Mouse (Mus musculus) liver, embryonic 16.5 days (tissue): ENCODE measurements around the gene Sptlc3. TPM values are rescaled to one million over a fixed set of nuclear protein-coding genes. Genes with fewer than 3 reads are reported as not detected.

Source experiments
- ATAC-seq: fragments of 200-750 bp; cut with Nextera tagmentation; 2 replicates; pipeline ENCODE4 v1.8.0; 2017; ENCODE audit warnings: low read depth, mild to moderate bottlenecking, moderate number of reproducible peaks, moderate library complexity
- H3K27ac ChIP-seq: fragments of 300-500 bp; sonication (generic); 2 replicates; pipeline ENCODE4 v1.5.1; 2014; ENCODE audit warnings: mild to moderate bottlenecking, low read length
- H3K27me3 ChIP-seq: fragments of 300-500 bp; sonication (generic); 2 replicates; pipeline ENCODE4 v1.6.1; 2014; ENCODE audit warnings: low read depth, low read length, mixed read lengths; ENCODE audit not compliant: control insufficient read depth, insufficient read depth
- H3K36me3 ChIP-seq: fragments of 300-500 bp; sonication (generic); 2 replicates; pipeline ENCODE4 v1.6.1; 2014; ENCODE audit warnings: mild to moderate bottlenecking; ENCODE audit not compliant: control insufficient read depth, insufficient read depth
- H3K4me1 ChIP-seq: fragments of 300-500 bp; sonication (generic); 2 replicates; pipeline ENCODE4 v1.6.1; 2014; ENCODE audit warnings: low read depth, low read length, mixed read lengths; ENCODE audit not compliant: control insufficient read depth
- H3K4me2 ChIP-seq: fragments of 300-500 bp; sonication (generic); 2 replicates; pipeline ENCODE4 v1.6.1; 2014; ENCODE audit warnings: low read depth, low read length, mixed read lengths
- H3K4me3 ChIP-seq: fragments of 300-500 bp; sonication (generic); 2 replicates; pipeline ENCODE4 v1.5.1; 2014; ENCODE audit warnings: low read depth, mild to moderate bottlenecking, low read length
- H3K9ac ChIP-seq: fragments of 300-500 bp; sonication (generic); 2 replicates; pipeline ENCODE4 v1.6.1; 2014; ENCODE audit warnings: low read depth, low read length
- H3K9me3 ChIP-seq: fragments of 300-500 bp; sonication (generic); replicated peaks from 2 replicates; pipeline ENCODE4 v1.6.1; 2016; ENCODE audit warnings: low read length; ENCODE audit not compliant: control insufficient read depth
- WGBS: fragments of 180-500 bp; shearing (Covaris S2); extraction: QIAGEN DNeasy Blood & Tissue Kit; methylation state at CpG from one replicate; pipeline ENCODE4 v1.1.7; 2014; ENCODE audit not compliant: insufficient replicate concordance; 5-methylcytosine and 5-hydroxymethylcytosine counted together
- polyA plus RNA-seq: library from polyadenylated mRNA; unstranded; fragments of >200 nt; fragmentation: Nextera tagmentation; extraction: Ambion mirVana; gene quantifications from 2 replicates; pipeline ENCODE4 v1.2.1, GENCODE M21; 2015

The Sptlc3 gene
- polyA plus RNA-seq, 1 experiment from 2014 or later: not detected

DNA sequence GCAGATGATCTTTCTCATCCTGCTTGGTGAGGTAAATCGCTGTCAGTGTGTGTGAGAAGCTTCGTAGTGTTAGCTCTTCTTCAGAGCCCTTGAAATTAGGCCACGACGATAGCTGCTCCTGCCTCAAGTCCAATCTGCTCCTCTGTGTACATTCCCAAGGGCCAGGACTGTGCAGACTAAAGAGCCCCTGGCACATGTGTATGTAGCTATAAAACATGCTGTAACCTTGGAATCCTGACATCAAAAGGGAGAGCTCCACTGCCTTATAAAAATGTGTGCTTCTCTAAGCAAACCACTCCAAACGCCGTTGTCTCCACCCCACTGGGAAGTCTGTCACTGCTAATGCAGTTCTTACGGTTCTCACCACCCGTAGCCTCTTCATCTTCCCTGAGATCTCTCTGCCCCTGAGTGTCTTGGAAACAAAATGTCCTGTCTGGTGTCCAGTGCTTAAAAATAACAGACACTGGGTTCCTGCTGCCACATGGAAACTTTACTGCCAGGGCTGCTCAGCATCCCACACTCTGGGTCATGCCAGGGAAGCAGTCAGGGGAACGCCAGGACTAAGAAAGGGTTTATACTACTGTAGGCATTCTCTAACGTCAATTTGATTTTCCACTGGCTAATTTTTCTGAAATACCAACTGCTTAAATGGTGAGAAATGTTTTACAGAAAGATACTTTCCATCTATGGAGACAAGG is 118.8 kb downstream of the Sptlc3 start:
- no peaks in the 10 kb centered on the region for H3K36me3 ChIP-seq
- WGBS: 60% methylated on average over 10 of the region's 10 CpGs
- H3K9ac ChIP-seq: no peak overlapping the region
- H3K4me1 ChIP-seq: no peaks in the 10 kb centered on the region
- no peak overlapping the region for H3K4me3 ChIP-seq
- no peak overlapping the region for H3K4me2 ChIP-seq
- no peak overlapping the region for H3K27ac ChIP-seq
- no peak for ATAC-seq
- no peaks in the 10 kb centered on the region for H3K27me3 ChIP-seq
- H3K9me3 ChIP-seq: no peaks in the 10 kb centered on the region

DNA sequence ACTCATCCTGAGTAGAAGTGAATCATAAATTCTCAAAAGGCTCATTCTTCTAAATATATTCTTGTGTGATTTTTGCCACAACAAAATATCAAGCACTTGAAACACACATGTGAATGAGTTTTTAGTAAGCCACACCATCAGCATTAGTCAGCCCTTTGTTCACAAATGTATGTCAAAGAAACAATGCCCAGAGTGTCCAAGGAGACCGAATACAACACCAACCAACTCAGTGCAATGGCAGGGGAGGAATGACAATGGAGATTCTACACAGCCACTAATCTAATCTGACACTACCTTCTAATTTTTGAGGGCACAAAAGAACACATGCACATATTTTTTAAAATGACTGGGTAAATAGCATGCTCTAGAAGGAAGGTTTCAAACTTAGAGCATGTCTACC is 132.8 kb downstream of the Sptlc3 start:
- no peaks in the 10 kb centered on the region for H3K27me3 ChIP-seq
- no peak overlapping the region for H3K4me3 ChIP-seq
- 40% methylated on average over 1 of the region's 1 CpGs for WGBS

DNA sequence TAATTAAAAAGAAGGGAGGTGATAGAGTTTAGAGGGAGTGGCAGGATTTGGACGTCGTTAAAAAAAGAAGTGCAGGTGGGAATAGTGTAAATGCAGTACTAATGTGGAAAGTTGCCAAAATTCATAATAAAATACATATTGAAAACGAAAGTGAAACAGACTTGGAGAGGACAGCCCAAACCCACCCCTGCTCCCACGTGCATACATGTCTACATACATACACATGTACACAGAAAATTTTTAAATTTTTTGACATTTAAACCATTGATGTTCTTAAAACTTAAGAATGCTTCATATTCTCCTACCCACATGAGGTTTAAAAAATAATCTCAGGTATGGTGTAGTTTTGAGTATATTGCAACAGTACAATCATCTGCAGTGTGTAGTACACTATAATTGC is 135.0 kb downstream of the Sptlc3 start:
- H3K4me3 ChIP-seq: no peak overlapping the region
- H3K4me1 ChIP-seq: no peaks in the 10 kb centered on the region
- no peaks in the 10 kb centered on the region for H3K27me3 ChIP-seq
- no peak for ATAC-seq
- H3K9ac ChIP-seq: no peak overlapping the region
- no peak overlapping the region for H3K4me2 ChIP-seq
- H3K36me3 ChIP-seq: no peaks in the 10 kb centered on the region
- H3K27ac ChIP-seq: no peak overlapping the region
- H3K9me3 ChIP-seq: no peaks in the 10 kb centered on the region
- 43% methylated on average over 4 of the region's 4 CpGs for WGBS

More for the DNA sequence above, 132.8 kb downstream of the Sptlc3 start:
- Histone ChIP-seq H3K27ac (no peak overlapping the region), H3K4me2 (no peak overlapping the region), H3K36me3 (no peaks in the 10 kb centered on the region), H3K9ac (no peak overlapping the region), H3K4me1 (no peaks in the 10 kb centered on the region), H3K9me3 (no peaks in the 10 kb centered on the region)
- no peak for ATAC-seq

DNA sequence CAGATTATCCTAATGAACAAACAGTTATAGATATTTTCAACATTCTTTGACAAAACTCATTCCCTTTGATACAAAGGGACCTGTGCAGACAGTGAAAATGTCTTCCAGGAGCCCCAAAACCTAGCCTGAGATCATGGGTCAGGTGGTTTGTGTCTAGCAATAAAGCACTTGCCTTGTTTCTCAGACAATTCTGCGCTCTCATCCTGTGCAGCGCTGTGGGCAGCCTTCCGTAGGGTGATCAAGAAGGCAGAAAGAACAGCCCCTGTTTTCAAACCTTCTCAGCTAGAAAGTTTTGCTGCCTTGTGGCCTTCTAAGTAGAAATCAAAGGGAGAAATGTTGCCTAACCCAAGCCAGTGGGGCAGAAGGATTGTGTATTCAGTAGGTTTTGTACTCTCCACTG is 135.9 kb downstream of the Sptlc3 start:
- H3K27ac ChIP-seq: no peak overlapping the region
- 77% methylated on average over 3 of the region's 3 CpGs for WGBS
- no peak overlapping the region for H3K9ac ChIP-seq

DNA sequence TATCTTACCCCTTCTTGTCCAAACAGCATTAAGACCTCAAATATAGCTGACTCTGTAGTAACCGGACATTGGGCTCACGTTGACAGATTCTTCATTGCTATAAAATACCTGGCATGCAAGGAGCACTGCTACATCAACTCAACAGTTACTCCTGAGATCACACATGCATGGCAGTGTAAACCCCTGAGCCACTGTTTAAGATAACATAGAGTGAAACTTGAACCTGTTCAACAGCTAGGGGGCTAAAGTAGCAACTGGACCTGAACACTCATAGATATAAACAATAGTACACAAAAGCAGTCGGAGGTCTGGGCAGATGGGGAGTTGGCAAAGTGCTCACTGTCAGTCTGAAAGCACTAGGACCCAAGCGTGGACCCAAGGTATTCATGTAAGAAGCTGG is 140.8 kb downstream of the Sptlc3 start:
- Histone ChIP-seq H3K4me2 (no peak overlapping the region), H3K36me3 (no peaks in the 10 kb centered on the region), H3K9me3 (no peaks in the 10 kb centered on the region), H3K27ac (no peak overlapping the region), H3K27me3 (no peaks in the 10 kb centered on the region), H3K4me1 (no peaks in the 10 kb centered on the region), H3K9ac (no peak overlapping the region), H3K4me3 (no peak overlapping the region)
- 60% methylated on average over 4 of the region's 4 CpGs for WGBS
- no peak for ATAC-seq

More for the DNA sequence above, 135.9 kb downstream of the Sptlc3 start:
- Histone ChIP-seq H3K4me3 (no peak overlapping the region), H3K4me2 (no peak overlapping the region), H3K4me1 (no peaks in the 10 kb centered on the region), H3K36me3 (no peaks in the 10 kb centered on the region), H3K9me3 (no peaks in the 10 kb centered on the region), H3K27me3 (no peaks in the 10 kb centered on the region)
- no peak for ATAC-seq

DNA sequence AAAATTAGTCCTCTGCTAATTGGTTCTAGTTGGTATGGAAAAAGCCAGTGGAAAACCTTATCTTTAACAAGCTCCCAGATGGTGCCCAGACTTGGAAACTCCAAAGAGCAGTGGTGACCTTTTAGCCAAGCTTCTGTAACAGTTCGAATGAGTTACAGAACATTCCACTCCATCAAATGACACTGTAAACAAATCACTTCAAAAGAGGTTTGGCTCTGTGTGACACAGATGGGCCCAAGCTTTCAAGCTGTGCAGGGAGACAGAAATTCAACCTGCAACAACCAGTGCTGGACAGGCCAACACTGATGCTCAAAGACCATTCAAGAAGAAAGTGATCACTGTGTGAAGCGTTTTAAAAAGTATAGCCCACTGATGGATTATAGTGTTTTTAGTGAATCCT is 144.1 kb downstream of the Sptlc3 start:
- ATAC-seq: no peak
- Histone ChIP-seq H3K4me1 (no peaks in the 10 kb centered on the region), H3K36me3 (no peaks in the 10 kb centered on the region), H3K9ac (no peak overlapping the region), H3K9me3 (no peaks in the 10 kb centered on the region), H3K27me3 (no peaks in the 10 kb centered on the region), H3K4me3 (no peak overlapping the region), H3K4me2 (no peak overlapping the region), H3K27ac (no peak overlapping the region)
- WGBS: 31% methylated on average over 2 of the region's 2 CpGs

DNA sequence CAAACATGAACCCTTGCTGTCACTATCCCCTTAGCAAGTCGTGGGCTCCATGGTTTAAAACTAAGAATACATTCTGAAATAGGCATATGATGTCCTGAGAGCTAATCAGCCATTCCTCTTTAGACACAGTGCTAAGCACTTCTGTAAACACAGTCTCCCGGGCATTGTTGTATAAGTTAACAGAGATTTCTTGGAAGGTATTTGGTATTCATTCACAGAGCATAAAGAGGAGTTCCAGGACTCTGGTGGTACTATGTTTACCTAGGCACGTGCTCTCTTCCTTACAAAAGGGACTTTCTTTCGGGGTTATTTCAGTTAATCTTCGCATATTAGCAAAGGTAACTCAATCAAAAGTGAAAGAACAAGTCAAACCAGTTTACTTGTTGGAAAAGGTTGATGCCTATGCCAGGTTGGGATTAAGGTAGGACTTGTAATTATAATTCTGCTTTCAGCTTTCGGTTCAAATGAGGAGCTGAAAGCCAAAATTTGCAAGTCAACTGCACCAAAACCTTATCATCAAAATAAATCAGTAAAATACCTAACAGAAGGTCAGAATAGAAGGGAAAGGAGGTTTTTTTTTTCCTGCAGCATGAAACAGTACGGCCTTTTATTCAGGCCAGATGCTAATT is 148.2 kb downstream of the Sptlc3 start:
- Histone ChIP-seq H3K36me3 (no peaks in the 10 kb centered on the region), H3K4me2 (no peak overlapping the region), H3K4me1 (no peaks in the 10 kb centered on the region), H3K9me3 (no peaks in the 10 kb centered on the region), H3K27ac (no peak overlapping the region), H3K9ac (no peak overlapping the region), H3K4me3 (no peak overlapping the region), H3K27me3 (no peaks in the 10 kb centered on the region)
- ATAC-seq: no peak
- WGBS: 36% methylated on average over 7 of the region's 7 CpGs

DNA sequence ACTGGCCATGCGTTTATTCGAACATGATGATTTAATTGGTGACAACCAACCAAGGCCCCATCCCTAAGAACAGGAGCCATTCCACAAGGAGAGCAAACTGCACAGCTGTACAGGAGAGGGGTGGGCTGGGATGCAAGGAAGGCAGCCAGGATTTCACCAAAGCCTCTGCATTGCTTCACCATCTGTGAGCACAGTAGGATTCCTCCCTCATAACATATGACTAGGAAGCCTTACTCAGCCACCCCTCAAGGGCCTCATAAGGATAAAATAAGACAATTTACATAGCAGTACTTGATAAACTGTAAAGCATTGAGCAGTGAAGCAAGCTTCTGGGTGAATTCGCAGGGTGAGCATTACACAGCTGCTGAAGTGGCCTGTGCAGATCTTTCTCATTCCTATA is 155.8 kb downstream of the Sptlc3 start:
- no peaks in the 10 kb centered on the region for H3K27me3 ChIP-seq
- no peaks in the 10 kb centered on the region for H3K9me3 ChIP-seq
- no peak for ATAC-seq
- WGBS: 64% methylated on average over 3 of the region's 3 CpGs
- H3K27ac ChIP-seq: no peak overlapping the region
- no peak overlapping the region for H3K9ac ChIP-seq
- H3K4me2 ChIP-seq: no peak overlapping the region
- H3K4me1 ChIP-seq: no peaks in the 10 kb centered on the region
- H3K4me3 ChIP-seq: no peak overlapping the region
- no peaks in the 10 kb centered on the region for H3K36me3 ChIP-seq

DNA sequence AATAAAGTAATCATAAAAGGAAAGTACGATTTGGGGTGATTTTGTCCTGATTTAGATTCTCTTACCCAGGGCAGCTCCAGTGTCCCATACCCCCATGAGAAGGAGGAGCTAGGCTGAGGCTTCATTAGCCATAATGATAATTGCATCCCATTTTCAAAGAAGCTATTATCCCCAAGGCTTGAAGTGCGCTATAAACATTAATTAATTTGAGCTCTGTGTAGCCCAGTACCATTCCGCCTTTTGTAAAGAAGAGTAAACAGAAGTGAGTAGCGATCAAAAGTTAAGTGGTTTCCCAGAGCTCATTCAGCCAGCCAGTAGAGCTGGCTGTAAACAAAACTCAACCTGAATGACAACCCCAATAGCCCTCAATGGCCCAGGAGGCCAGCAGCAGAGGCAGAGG is 163.0 kb downstream of the Sptlc3 start:
- Histone ChIP-seq H3K27ac (no peak overlapping the region), H3K9ac (no peak overlapping the region), H3K4me3 (no peak overlapping the region), H3K4me1 (no peaks in the 10 kb centered on the region), H3K4me2 (no peak overlapping the region), H3K27me3 (no peaks in the 10 kb centered on the region), H3K9me3 (no peaks in the 10 kb centered on the region), H3K36me3 (no peaks in the 10 kb centered on the region)
- no peak for ATAC-seq
- WGBS: 51% methylated on average over 4 of the region's 4 CpGs
